Mouse (Mus musculus) stomach, postnatal 0 days (tissue): ENCODE measurements at regions not wholly inside any gene's neighbourhood (a gene's known extent, or its start where the extent isn't known, plus 50 kb on each side); places are given as distances from the start of the nearest gene placed in this dataset.
A peak's percentile ranks its signal among the peaks of the same experiment; 100 is the strongest.

ENCODE experiments used
- ATAC-seq: fragments of 200-750 bp; cut with Nextera tagmentation; 2 replicates; pipeline ENCODE4 v1.8.0; 2017; ENCODE audit not compliant: low FRiP score, low TSS enrichment
- DNase-seq: peaks from one replicate; pipeline ENCODE4 v3.0.0-alpha.2; 2016; ENCODE audit warnings: low spot score
- H3K27ac ChIP-seq: fragments of 300-500 bp; sonication (generic); replicated peaks from 2 replicates; pipeline ENCODE4 v1.5.1; 2014; ENCODE audit warnings: mild to moderate bottlenecking, control low read depth
- H3K27me3 ChIP-seq: fragments of 300-500 bp; sonication (generic); 2 replicates; pipeline ENCODE4 v1.6.1; 2014; ENCODE audit warnings: low read length; ENCODE audit not compliant: control insufficient read depth, insufficient read depth
- H3K36me3 ChIP-seq: fragments of 300-500 bp; sonication (generic); 2 replicates; pipeline ENCODE4 v1.6.1; 2014; ENCODE audit warnings: low read length, mixed read lengths; ENCODE audit not compliant: control insufficient read depth, insufficient read depth
- H3K4me1 ChIP-seq: fragments of 300-500 bp; sonication (generic); replicated peaks from 2 replicates; pipeline ENCODE4 v1.6.1; 2014; ENCODE audit warnings: antibody characterized with exemption; ENCODE audit not compliant: control insufficient read depth, insufficient read depth
- H3K4me2 ChIP-seq: fragments of 300-500 bp; sonication (generic); replicated peaks from 2 replicates; pipeline ENCODE4 v1.6.1; 2014; ENCODE audit warnings: low read depth, mild to moderate bottlenecking, control low read depth, moderate library complexity
- H3K4me3 ChIP-seq: fragments of 300-500 bp; sonication (generic); 2 replicates; pipeline ENCODE4 v1.5.1; 2014; ENCODE audit warnings: low read depth, low read length, control low read depth
- H3K9ac ChIP-seq: fragments of 300-500 bp; sonication (generic); 2 replicates; pipeline ENCODE4 v1.6.1; 2014; ENCODE audit warnings: mild to moderate bottlenecking, low read length, control low read depth, mixed read lengths
- H3K9me3 ChIP-seq: fragments of 300-500 bp; sonication (generic); 2 replicates; pipeline ENCODE4 v1.6.1; 2016; ENCODE audit warnings: low read length; ENCODE audit not compliant: control insufficient read depth
- CTCF ChIP-seq: IDR thresholded peaks from 2 replicates; pipeline ENCODE4 v1.5.1; 2016; ENCODE audit warnings: antibody characterized with exemption, low read depth, mild to moderate bottlenecking, moderate library complexity
- EP300 ChIP-seq: optimal IDR thresholded peaks from 2 replicates; pipeline ENCODE3; 2016; ENCODE audit warnings: antibody characterized with exemption
- WGBS: fragments of 180-500 bp; shearing (Covaris S2); extraction: QIAGEN DNeasy Blood & Tissue Kit; methylation state at CpG from one replicate; pipeline ENCODE4 v1.1.7; 2014; 5-methylcytosine and 5-hydroxymethylcytosine counted together

DNA sequence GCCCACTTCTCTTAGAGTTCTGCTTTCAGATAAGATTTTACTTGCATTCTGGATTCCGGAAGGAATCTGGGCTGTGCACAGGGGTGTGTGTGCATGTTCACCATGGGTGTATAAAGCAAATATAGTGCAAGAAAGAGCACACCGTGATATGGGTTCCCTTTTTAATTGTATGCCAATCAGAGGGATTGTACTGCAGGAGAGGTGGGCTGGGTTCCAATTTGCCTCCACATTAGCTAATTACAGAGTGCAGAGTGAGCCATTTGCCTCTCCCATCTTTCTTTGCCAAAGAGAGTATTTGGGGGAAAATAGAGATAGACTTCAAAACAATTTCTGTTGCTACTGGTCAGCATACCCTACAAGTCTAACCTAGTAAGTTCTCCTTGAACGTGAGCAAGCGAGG, 86.4 kb upstream of the 4930583I09Rik start:
- Histone ChIP-seq H3K4me2 (no peak overlapping the region), H3K9ac (no peak overlapping the region), H3K9me3 (no peaks in the 10 kb centered on the region), H3K27me3 (no peaks in the 10 kb centered on the region), H3K4me1 (no peaks in the 10 kb centered on the region), H3K36me3 (no peaks in the 10 kb centered on the region), H3K27ac (no peak overlapping the region), H3K4me3 (no peak overlapping the region)
- WGBS = 65% methylated on average over 4 of the region's 4 CpGs
- DNase-seq (no peak), ATAC-seq (no peak)
- TF ChIP-seq EP300 (no peak), CTCF (no peak)

DNA sequence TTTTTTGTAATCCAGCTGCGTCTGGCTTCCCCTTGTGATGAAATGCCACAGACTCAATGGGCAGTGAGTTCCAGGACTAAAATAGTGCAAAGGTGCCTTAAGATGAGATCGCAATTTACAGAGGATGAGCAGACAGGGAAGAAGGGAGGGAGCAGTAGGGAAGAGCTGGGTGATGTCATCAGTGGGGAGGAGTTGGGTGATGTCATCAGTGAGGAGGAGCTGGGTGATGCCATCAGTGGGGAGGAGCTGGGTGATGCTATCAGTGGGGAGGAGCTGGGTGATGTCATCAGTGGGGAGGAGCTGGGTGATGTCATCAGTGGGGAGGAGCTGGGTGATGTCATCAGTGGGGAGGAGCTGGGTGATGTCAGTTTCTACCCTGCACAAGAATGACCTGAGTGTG, 84.4 kb upstream of the 4930583I09Rik start:
- Histone ChIP-seq H3K4me2 (no peak overlapping the region), H3K27ac (no peak overlapping the region), H3K9me3 (no peaks in the 10 kb centered on the region), H3K4me3 (no peak overlapping the region), H3K27me3 (no peaks in the 10 kb centered on the region), H3K4me1 (no peaks in the 10 kb centered on the region), H3K9ac (no peak overlapping the region), H3K36me3 (no peaks in the 10 kb centered on the region)
- DNase-seq (no peak), ATAC-seq (no peak)
- 75% methylated on average over 2 of the region's 2 CpGs for WGBS
- no peak for TF ChIP-seq EP300
- no peak for TF ChIP-seq CTCF

DNA sequence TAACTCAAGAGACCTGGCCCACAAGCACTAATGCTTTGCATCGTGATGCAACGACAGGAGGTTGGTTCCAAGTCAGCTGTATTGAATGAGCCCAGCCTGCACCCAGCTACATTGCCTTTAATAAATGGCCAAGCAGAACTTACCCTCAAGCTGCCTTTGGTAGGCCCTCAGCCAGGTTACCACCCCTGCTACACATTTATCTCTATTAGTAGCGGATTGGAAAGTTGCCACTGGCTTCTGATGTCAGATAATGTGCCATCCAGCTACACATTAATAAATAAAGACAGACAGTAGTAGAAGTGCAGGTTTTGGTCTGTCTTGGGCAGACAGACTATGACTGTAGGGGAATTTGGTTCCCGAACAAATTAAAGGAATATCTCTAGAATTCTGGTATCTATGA, 82.0 kb upstream of the 4930583I09Rik start:
- Histone ChIP-seq H3K4me2 (no peak overlapping the region), H3K9me3 (no peaks in the 10 kb centered on the region), H3K36me3 (no peaks in the 10 kb centered on the region), H3K27ac (no peak overlapping the region), H3K27me3 (no peaks in the 10 kb centered on the region), H3K4me3 (no peak overlapping the region), H3K9ac (no peak overlapping the region), H3K4me1 (no peaks in the 10 kb centered on the region)
- DNase-seq (no peak), ATAC-seq (no peak)
- WGBS = 72% methylated on average over 4 of the region's 4 CpGs
- TF ChIP-seq EP300 (no peak), CTCF (no peak)

DNA sequence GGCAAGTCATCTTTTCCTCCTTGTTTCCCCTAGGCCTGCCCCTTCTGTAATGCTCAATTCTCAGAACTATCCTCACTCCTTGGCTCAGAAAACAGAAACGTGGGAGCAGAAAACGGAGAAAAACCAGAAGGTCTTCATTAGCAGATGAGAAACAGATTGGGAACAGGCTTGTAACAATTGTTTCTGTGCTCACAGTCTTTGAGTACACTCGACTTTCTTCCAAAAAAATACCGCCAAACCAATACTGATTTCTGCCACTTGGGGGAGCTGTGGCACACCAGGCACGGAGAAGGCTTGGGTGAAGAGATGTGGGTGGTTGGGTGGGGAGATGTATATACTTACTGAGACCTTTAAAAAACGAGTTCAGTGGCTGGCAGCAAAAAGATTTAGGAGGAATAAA, 80.8 kb upstream of the 4930583I09Rik start:
- WGBS = 69% methylated on average over 6 of the region's 6 CpGs
- no peak overlapping the region for H3K4me2 ChIP-seq
- H3K27ac ChIP-seq = no peak overlapping the region
- no peak overlapping the region for H3K9ac ChIP-seq
- H3K4me3 ChIP-seq = no peak overlapping the region
- DNase-seq = no peak
- H3K36me3 ChIP-seq = no peaks in the 10 kb centered on the region
- ATAC-seq = no peak
- no peaks in the 10 kb centered on the region for H3K4me1 ChIP-seq
- TF ChIP-seq EP300 (no peak), CTCF (peak; percentile 63)
- H3K27me3 ChIP-seq = no peaks in the 10 kb centered on the region
- H3K9me3 ChIP-seq = no peaks in the 10 kb centered on the region

DNA sequence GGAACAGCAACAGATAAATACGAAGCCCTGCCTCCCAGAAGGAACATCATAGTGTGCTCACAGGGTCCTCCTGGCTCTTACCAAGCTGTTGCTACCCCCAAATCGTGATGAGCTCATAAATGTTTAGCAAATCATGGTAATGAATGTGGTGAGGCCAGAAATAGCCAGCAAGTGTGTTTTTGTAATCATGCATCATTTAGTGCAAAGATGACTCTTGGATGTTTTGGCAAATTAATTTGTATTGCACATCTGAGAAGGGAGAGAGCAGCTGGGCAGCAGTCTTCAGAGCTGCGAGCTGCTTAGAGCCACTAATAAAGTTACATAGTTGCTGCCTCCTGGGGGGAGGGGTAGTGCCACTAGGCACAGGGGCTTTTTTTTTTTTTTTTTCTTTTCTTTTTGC, 79.8 kb upstream of the 4930583I09Rik start:
- no peaks in the 10 kb centered on the region for H3K9me3 ChIP-seq
- H3K27me3 ChIP-seq = no peaks in the 10 kb centered on the region
- TF ChIP-seq CTCF (no peak), EP300 (no peak)
- no peaks in the 10 kb centered on the region for H3K4me1 ChIP-seq
- H3K9ac ChIP-seq = no peak overlapping the region
- no peak overlapping the region for H3K4me3 ChIP-seq
- H3K27ac ChIP-seq = no peak overlapping the region
- no peaks in the 10 kb centered on the region for H3K36me3 ChIP-seq
- 46% methylated on average over 3 of the region's 3 CpGs for WGBS
- no peak for ATAC-seq
- DNase-seq = no peak
- H3K4me2 ChIP-seq = no peak overlapping the region

DNA sequence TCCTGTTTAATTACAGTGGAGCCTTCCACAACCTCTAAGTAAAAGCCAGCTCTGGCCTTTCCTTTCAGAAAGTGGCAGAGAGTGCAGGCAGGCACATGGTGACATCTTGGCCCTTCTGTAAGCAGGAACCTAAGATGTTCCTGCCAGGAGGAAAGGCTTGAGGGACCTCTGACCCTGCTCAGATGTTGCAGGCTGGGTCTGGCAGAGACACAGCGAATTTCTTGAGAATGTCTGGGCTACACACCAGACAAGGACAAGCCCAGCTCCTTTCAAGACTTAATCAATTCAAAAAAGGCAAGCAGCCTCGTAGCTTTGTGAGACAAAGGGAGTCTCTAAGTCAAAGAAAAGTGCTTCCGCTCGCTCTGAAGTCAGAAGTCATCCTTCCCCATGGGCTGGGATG, 79.2 kb upstream of the 4930583I09Rik start:
- H3K9me3 ChIP-seq = no peaks in the 10 kb centered on the region
- H3K4me1 ChIP-seq = no peaks in the 10 kb centered on the region
- H3K27ac ChIP-seq = no peak overlapping the region
- H3K4me3 ChIP-seq = no peak overlapping the region
- no peak for TF ChIP-seq EP300
- TF ChIP-seq CTCF = no peak
- no peaks in the 10 kb centered on the region for H3K27me3 ChIP-seq
- no peak for DNase-seq
- no peak for ATAC-seq
- H3K36me3 ChIP-seq = no peaks in the 10 kb centered on the region
- WGBS = 43% methylated on average over 4 of the region's 4 CpGs
- no peak overlapping the region for H3K9ac ChIP-seq
- no peak overlapping the region for H3K4me2 ChIP-seq
